Mouse (Mus musculus) kidney, adult 2 months (tissue): ENCODE results near the gene Spdef. TPM values are rescaled to one million over a fixed set of nuclear protein-coding genes. Genes with fewer than 3 reads are reported as not detected.

ENCODE experiments used
- DNase-seq: peaks from one replicate; pipeline ENCODE4 v3.0.0; 2021
- H3K27ac ChIP-seq: fragments of 200-500 bp; 2 replicates; pipeline ENCODE4 v1.5.1; 2012; ENCODE audit warnings: low read depth, low read length, control low read depth, inconsistent platforms; ENCODE audit not compliant: insufficient read depth
- H3K27me3 ChIP-seq: fragments of 200-500 bp; replicated peaks from 2 replicates; pipeline ENCODE4 v1.6.1; 2012; ENCODE audit warnings: mild to moderate bottlenecking, moderate library complexity, low read length, inconsistent platforms; ENCODE audit not compliant: control insufficient read depth, insufficient read depth
- H3K36me3 ChIP-seq: fragments of 200-500 bp; 2 replicates; pipeline ENCODE4 v1.6.1; 2012; ENCODE audit warnings: mild to moderate bottlenecking, moderate library complexity, low read length, inconsistent platforms; ENCODE audit not compliant: control insufficient read depth, insufficient read depth
- H3K4me1 ChIP-seq: fragments of 200-500 bp; 2 replicates; pipeline ENCODE4 v1.6.1; 2011; ENCODE audit warnings: low read length; ENCODE audit not compliant: control insufficient read depth, insufficient read depth
- H3K4me3 ChIP-seq: fragments of 200-500 bp; 2 replicates; pipeline ENCODE4 v1.5.1; 2011; ENCODE audit warnings: mild to moderate bottlenecking, low read depth, low read length, control low read depth; ENCODE audit not compliant: insufficient read depth
- CTCF ChIP-seq: fragments of 200-500 bp; conservative IDR thresholded peaks from 2 replicates; pipeline ENCODE4 v1.5.1; 2011; ENCODE audit warnings: low read depth, mild to moderate bottlenecking, control low read depth, low read length, moderate library complexity, mixed read lengths; ENCODE audit not compliant: insufficient read depth, insufficient read length
- POLR2A ChIP-seq: fragments of 200-500 bp; IDR thresholded peaks from one replicate; pipeline ENCODE4 v1.6.1; 2011; ENCODE audit warnings: low read depth, low read length, control low read depth
- WGBS: fragments of 180-500 bp; shearing (Covaris S2); methylation state at CpG from one replicate; pipeline ENCODE4 v1.1.7; 2018; 5-methylcytosine and 5-hydroxymethylcytosine counted together
- polyA plus RNA-seq: library from polyadenylated mRNA; depleted of rRNA; stranded (reverse); fragments of >200 nt; gene quantifications from 2 replicates; pipeline ENCODE4 v1.2.3, GENCODE M21; 2012

The Spdef gene
- polyA plus RNA-seq, 1 experiment = 0.09 TPM

DNA sequence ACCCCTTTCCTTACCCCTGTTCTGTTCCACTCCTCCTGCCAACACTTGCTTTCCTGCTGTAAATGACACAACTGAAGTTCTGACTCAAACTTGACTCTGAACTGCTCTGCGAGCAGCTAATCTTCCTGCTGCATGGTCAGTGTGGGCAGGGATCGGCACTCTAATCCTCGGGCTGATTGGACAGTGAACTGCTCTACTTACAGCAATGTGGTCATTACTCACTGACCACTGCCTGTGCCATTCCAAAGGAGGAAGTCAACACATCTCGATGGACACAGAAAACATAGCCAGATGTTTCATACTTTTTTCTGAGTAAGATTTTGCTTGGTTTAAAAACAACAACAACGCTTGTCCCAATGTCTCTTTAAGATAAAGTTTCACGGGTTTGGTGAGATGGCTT is 36.3 kb upstream of the Spdef start:
- no peaks in the 10 kb centered on the region for H3K36me3 ChIP-seq
- no peak for DNase-seq
- no peaks in the 10 kb centered on the region for H3K27me3 ChIP-seq
- no peak overlapping the region for H3K27ac ChIP-seq
- no peaks in the 10 kb centered on the region for H3K4me1 ChIP-seq
- TF ChIP-seq POLR2A (no peak), CTCF (no peak)
- H3K4me3 ChIP-seq = no peak overlapping the region
- 97% methylated on average over 6 of the region's 6 CpGs for WGBS

DNA sequence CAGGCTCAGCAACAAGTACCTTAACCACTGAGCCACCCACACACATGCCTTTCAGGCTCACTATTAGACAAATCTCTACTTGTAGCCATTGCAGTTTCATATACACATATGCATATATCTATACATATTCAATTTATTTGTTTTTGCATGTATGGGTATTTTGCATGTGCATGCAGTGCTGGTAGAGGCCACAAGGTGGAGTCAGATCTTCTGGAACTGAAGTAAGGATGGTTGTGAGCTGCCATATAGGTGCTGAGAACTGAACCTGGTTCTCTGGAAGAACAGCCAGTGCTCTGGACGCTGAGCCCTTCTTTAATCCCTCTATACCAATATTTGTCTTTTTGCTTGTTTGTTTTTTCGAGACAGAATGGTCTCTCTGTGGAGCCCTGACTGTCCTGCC is 35.7 kb upstream of the Spdef start:
- no peak overlapping the region for H3K27ac ChIP-seq
- WGBS = 98% methylated on average over 2 of the region's 2 CpGs
- no peak for TF ChIP-seq POLR2A
- 0 out of 2 replicates have a peak, but pooled peaks have one; percentile 15 for TF ChIP-seq CTCF
- no peaks in the 10 kb centered on the region for H3K4me1 ChIP-seq
- no peak for DNase-seq
- H3K4me3 ChIP-seq = no peak overlapping the region
- no peaks in the 10 kb centered on the region for H3K27me3 ChIP-seq
- H3K36me3 ChIP-seq = no peaks in the 10 kb centered on the region

DNA sequence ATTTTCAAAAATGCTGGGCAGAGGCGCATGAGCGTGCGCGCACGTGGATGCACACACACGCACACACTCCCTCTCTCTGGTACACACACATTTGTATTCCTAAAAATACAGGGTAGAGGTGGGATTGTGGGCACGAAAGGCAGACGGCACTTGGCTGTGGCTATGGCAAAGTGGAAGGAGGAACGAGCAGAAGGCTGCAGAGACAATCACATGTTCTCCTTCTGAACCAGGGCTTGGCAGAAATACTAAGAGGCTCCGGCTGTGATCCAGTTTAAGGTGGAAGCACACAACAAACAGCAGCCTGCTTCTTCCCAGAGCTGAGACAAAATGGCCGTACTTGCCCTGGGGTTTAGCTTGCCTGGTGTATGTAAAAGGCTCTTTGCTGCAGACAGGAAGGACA is 34.1 kb upstream of the Spdef start:
- no peak for TF ChIP-seq POLR2A
- WGBS = 88% methylated on average over 11 of the region's 11 CpGs
- no peak for DNase-seq
- Histone ChIP-seq H3K36me3 (no peaks in the 10 kb centered on the region), H3K4me1 (no peaks in the 10 kb centered on the region), H3K27ac (no peak overlapping the region), H3K4me3 (no peak overlapping the region), H3K27me3 (no peaks in the 10 kb centered on the region)

DNA sequence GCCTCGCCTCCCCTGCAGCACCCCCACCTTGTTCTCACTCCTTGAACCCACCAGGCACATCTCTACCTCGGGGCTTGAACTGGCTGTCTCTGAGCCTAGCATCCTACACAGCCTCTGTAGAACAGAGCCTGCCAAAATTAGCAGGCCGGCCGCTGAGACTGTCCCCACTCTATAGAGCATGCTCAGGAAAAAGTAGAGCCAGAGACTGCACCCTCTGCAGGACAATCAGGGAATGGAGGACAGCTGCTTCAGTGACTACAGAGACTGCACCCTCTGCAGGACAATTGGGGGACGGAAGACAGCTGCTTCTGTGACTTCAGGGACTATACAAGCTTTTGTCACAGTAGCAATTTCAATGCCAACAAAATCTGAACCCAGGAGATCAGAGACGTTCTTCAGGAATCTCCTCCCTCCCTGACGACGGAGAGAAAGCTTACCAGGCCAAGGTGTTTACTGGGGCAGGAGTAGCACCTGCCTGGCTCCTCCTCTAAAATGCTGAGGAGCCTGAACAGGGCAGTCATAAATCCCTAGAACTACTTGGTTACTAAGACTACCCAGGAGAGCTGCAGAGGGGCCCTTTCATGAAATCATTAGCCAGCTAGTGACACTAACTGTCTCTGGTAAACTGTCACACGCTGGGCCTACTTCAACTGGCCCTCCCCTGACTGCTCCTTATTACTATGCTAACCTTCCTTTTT is 33.0 kb upstream of the Spdef start:
- Histone ChIP-seq H3K27me3 (no peaks in the 10 kb centered on the region), H3K36me3 (no peaks in the 10 kb centered on the region), H3K4me3 (no peak overlapping the region), H3K27ac (no peak overlapping the region), H3K4me1 (no peaks in the 10 kb centered on the region)
- peak; percentile 65 for DNase-seq
- TF ChIP-seq CTCF (peak; percentile 82), POLR2A (no peak)
- 32% methylated on average over 9 of the region's 9 CpGs for WGBS

DNA sequence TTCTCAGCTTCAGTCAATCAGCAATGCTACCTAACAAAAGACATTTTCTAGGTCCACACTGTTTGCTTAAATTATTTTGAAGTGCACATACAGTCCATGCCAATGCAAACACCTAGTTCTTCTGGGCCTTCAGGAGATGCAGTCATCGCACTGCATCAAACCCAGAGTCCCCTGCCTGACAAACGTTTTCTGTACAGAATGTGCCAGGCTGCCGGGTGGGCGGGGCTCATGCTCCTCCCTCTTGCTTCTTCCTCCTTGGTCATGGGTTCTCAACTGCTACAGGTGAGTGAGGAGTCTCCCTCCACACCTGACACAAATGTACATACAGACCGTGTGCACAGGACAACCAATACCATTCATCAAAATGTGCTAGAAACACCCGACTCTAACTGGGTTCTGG is 31.4 kb upstream of the Spdef start:
- Histone ChIP-seq H3K4me1 (no peaks in the 10 kb centered on the region), H3K27me3 (no peaks in the 10 kb centered on the region), H3K36me3 (no peaks in the 10 kb centered on the region), H3K4me3 (no peak overlapping the region), H3K27ac (no peak overlapping the region)
- TF ChIP-seq POLR2A (no peak), CTCF (no peak)
- DNase-seq = no peak
- WGBS = 74% methylated on average over 6 of the region's 6 CpGs

DNA sequence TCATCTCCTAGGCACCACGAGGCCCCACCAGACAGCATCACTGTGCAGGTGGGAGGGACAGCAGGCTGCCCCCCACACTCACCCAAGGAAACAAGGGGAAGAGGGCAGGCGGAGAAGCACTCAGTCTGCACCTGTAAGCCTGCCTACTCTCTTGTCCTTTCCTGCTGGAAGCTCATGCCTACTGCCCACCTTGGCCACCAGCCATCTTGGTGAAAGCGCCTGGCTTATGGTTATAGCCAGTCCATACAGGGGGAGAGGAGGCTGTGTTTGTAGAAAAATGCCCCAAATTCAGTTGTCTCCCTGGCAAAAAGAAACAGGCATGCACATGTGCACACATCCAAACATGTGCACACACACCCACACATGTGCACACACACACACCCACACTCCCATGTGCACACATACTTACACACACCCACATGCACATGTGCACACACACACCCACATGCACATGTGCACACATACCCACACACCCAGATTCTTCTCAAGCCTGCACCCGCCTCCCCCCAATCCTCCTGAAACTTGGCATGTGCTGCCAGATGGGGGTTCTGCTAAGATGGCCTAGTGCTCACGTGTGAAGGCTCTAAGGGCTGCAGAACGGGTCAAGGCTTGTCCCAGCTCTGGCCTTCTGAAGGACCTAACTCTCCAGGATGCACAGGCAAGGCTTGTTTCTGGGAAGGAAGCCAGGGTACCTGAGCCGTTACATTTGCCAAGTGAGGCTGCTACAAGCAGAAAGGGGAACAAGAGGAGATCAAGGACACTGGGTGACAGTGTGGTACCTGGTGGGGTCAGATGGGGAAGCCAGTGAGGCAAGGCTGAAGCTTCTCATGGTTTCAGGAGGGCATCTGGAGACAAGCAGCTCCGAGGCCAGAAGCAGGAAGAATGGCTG is 22.8 kb upstream of the Spdef start:
- Histone ChIP-seq H3K36me3 (no peaks in the 10 kb centered on the region), H3K27ac (no peak overlapping the region), H3K4me3 (no peak overlapping the region), H3K27me3 (no peaks in the 10 kb centered on the region), H3K4me1 (no peaks in the 10 kb centered on the region)
- TF ChIP-seq POLR2A (no peak), CTCF (no peak)
- WGBS = 74% methylated on average over 8 of the region's 8 CpGs
- no peak for DNase-seq

DNA sequence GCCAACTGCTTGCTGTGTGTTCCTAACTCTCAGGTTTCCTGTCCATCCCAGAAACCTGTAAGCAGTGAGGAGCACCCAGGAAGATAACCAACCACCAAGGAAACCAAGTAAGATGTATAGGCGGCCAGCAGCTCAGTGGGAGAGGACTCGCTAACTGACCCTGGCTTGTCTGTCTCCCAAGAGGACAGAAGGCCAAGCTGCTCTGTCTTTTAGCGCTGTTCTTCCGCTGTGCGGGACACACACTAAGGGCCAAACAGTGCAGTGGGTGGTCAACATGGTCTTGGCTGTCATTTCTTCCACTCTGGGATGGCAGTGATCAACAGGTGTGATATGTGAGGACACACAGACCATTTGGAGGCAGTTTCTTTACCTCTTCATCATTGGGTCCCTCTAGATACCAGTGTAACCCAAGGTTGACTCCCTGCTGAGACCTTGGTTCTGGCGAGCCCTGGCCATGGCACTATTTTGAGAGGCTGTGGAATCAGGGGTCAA is 21.7 kb upstream of the Spdef start:
- Histone ChIP-seq H3K4me1 (no peaks in the 10 kb centered on the region), H3K27ac (no peak overlapping the region), H3K27me3 (no peaks in the 10 kb centered on the region), H3K4me3 (no peak overlapping the region), H3K36me3 (no peaks in the 10 kb centered on the region)
- whole genome bisulfite sequencing = 91% methylated on average over 6 of the region's 6 CpGs
- no peak for DNase-seq
- TF ChIP-seq CTCF = no peak
- TF ChIP-seq POLR2A = no peak
